Mouse (Mus musculus): ENCODE measurements at regions not wholly inside any gene's neighbourhood (a gene's known extent, or its start where the extent isn't known, plus 50 kb on each side); places are given as distances from the start of the nearest gene placed in this dataset.

- no peak overlapping the region for H3K4me3 ChIP-seq (ENCODE audit: low read depth, low read length)
- no peaks in the 10 kb centered on the region for H3K27me3 ChIP-seq (ENCODE audit: control insufficient read depth, insufficient read depth, low read length)
- H3K36me3 ChIP-seq (ENCODE audit: control insufficient read depth, insufficient read depth, low read length), result no peaks in the 10 kb centered on the region
- WGBS, result 87% methylated on average over 4 of the region's 4 CpGs
- H3K27ac ChIP-seq (ENCODE audit: insufficient read depth, low read depth, low read length), result peak overlapping the region; percentile 15; the same call in 1 of the 2 replicates
- peaks cover 4% of the 10 kb centered on the region for H3K4me1 ChIP-seq (ENCODE audit: control insufficient read depth, insufficient read depth, insufficient read length, low read length)
- TF ChIP-seq CTCF (IDR thresholded peaks at IDR 0.05; ENCODE audit: extremely low read depth, insufficient read length, insufficient replicate concordance, low read depth, low read length), result no peak
- TF ChIP-seq POLR2A (IDR thresholded peaks at IDR 0.05; ENCODE audit: low read depth, low read length), result no peak
Measured at GRCm38 (mm10) chr12:77142224-77142623, 95.7 kb upstream of the Fut8 start.

GRCm38 (mm10) chr12:77141260-77142201 is 96.4 kb upstream of the Fut8 start:
- WGBS, result 71% methylated on average over 8 of the region's 8 CpGs
- Histone ChIP-seq H3K4me1 (ENCODE audit: control insufficient read depth, insufficient read depth, insufficient read length, low read length) (peaks cover 7% of the 10 kb centered on the region), H3K27me3 (ENCODE audit: control insufficient read depth, insufficient read depth, low read length) (no peaks in the 10 kb centered on the region), H3K27ac (ENCODE audit: insufficient read depth, low read depth, low read length) (no peak overlapping the region; the same call in 1 of the 2 replicates), H3K4me3 (ENCODE audit: low read depth, low read length) (no peak overlapping the region), H3K36me3 (ENCODE audit: control insufficient read depth, insufficient read depth, low read length) (no peaks in the 10 kb centered on the region)
- no peak for TF ChIP-seq POLR2A (IDR thresholded peaks at IDR 0.05; ENCODE audit: low read depth, low read length)
- TF ChIP-seq CTCF (IDR thresholded peaks at IDR 0.05; ENCODE audit: extremely low read depth, insufficient read length, insufficient replicate concordance, low read depth, low read length), result no peak

- Histone ChIP-seq H3K4me1 (ENCODE audit: control insufficient read depth, insufficient read depth, insufficient read length, low read length) (peaks cover 7% of the 10 kb centered on the region), H3K4me3 (ENCODE audit: low read depth, low read length) (no peak overlapping the region), H3K27me3 (ENCODE audit: control insufficient read depth, insufficient read depth, low read length) (no peaks in the 10 kb centered on the region), H3K27ac (ENCODE audit: insufficient read depth, low read depth, low read length) (no peak overlapping the region), H3K36me3 (ENCODE audit: control insufficient read depth, insufficient read depth, low read length) (no peaks in the 10 kb centered on the region)
- TF ChIP-seq CTCF (IDR thresholded peaks at IDR 0.05; ENCODE audit: extremely low read depth, insufficient read length, insufficient replicate concordance, low read depth, low read length), result no peak
- no peak for TF ChIP-seq POLR2A (IDR thresholded peaks at IDR 0.05; ENCODE audit: low read depth, low read length)
- 69% methylated on average over 6 of the region's 6 CpGs for WGBS
Measured at GRCm38 (mm10) chr12:77140656-77141055, 97.3 kb upstream of the Fut8 start.

GRCm38 (mm10) chr12:77140141-77140540 is 97.8 kb upstream of the Fut8 start:
- H3K27ac ChIP-seq (ENCODE audit: insufficient read depth, low read depth, low read length), result 0 out of 2 replicates have a peak overlapping the region, but pooled peaks have one; percentile 19
- peaks cover 7% of the 10 kb centered on the region for H3K4me1 ChIP-seq (ENCODE audit: control insufficient read depth, insufficient read depth, insufficient read length, low read length)
- WGBS, result 80% methylated on average over 5 of the region's 5 CpGs
- H3K36me3 ChIP-seq (ENCODE audit: control insufficient read depth, insufficient read depth, low read length), result no peaks in the 10 kb centered on the region
- H3K4me3 ChIP-seq (ENCODE audit: low read depth, low read length), result no peak overlapping the region
- TF ChIP-seq POLR2A (IDR thresholded peaks at IDR 0.05; ENCODE audit: low read depth, low read length) (no peak), CTCF (IDR thresholded peaks at IDR 0.05; ENCODE audit: extremely low read depth, insufficient read length, insufficient replicate concordance, low read depth, low read length) (no peak)
- H3K27me3 ChIP-seq (ENCODE audit: control insufficient read depth, insufficient read depth, low read length), result no peaks in the 10 kb centered on the region

- H3K27ac ChIP-seq (ENCODE audit: insufficient read depth, low read depth, low read length), result no peak overlapping the region
- peaks cover 7% of the 10 kb centered on the region for H3K4me1 ChIP-seq (ENCODE audit: control insufficient read depth, insufficient read depth, insufficient read length, low read length)
- no peaks in the 10 kb centered on the region for H3K36me3 ChIP-seq (ENCODE audit: control insufficient read depth, insufficient read depth, low read length)
- no peaks in the 10 kb centered on the region for H3K27me3 ChIP-seq (ENCODE audit: control insufficient read depth, insufficient read depth, low read length)
- TF ChIP-seq POLR2A (IDR thresholded peaks at IDR 0.05; ENCODE audit: low read depth, low read length) (no peak), CTCF (IDR thresholded peaks at IDR 0.05; ENCODE audit: extremely low read depth, insufficient read length, insufficient replicate concordance, low read depth, low read length) (no peak)
- WGBS, result 74% methylated on average over 2 of the region's 2 CpGs
- H3K4me3 ChIP-seq (ENCODE audit: low read depth, low read length), result no peak overlapping the region
Measured at GRCm38 (mm10) chr12:77139718-77140117, 98.2 kb upstream of the Fut8 start.

GRCm38 (mm10) chr12:77138506-77139201 is 99.3 kb upstream of the Fut8 start:
- 79% methylated on average over 11 of the region's 11 CpGs for WGBS
- TF ChIP-seq CTCF (IDR thresholded peaks at IDR 0.05; ENCODE audit: extremely low read depth, insufficient read length, insufficient replicate concordance, low read depth, low read length) (no peak), POLR2A (IDR thresholded peaks at IDR 0.05; ENCODE audit: low read depth, low read length) (no peak)

More at GRCm38 (mm10) chr12:77138506-77139201, 99.3 kb upstream of the Fut8 start:
- Histone ChIP-seq H3K27me3 (ENCODE audit: control insufficient read depth, insufficient read depth, low read length) (no peaks in the 10 kb centered on the region), H3K4me1 (ENCODE audit: control insufficient read depth, insufficient read depth, insufficient read length, low read length) (peaks cover 13% of the 10 kb centered on the region), H3K4me3 (ENCODE audit: low read depth, low read length) (no peak overlapping the region), H3K27ac (ENCODE audit: insufficient read depth, low read depth, low read length) (no peak overlapping the region), H3K36me3 (ENCODE audit: control insufficient read depth, insufficient read depth, low read length) (no peaks in the 10 kb centered on the region)

Data from small intestine, adult 2 months (tissue).